Comparison of ENCODE assay signal across 12 mouse cellular contexts in the genomic region with DNA sequence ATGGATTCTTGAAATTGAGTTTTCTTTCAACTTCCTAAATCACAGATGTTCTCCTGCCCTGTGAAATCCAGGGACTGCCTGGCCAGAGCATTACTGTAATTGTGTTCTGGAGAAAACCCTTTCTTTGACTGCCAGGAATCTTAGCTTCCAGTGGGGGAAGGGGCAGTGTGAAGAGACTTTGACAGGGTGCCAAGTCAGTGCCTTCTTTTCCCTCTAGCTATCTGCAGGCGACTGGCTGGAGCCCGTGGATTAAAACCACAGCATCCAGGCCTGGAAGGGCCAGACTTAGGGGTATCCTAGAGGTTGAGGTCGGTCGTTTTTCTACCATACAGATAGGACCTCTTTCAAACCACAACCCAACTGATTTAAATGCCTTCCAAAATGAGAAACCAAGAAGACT. TPM values are rescaled to one million over a fixed set of nuclear protein-coding genes. Genes with fewer than 3 reads are reported as not detected.
DNase-seq lines count a peak whose midpoint lies in the region; ATAC-seq lines count a peak whose summit lies in the region.
"Had no signal": no experiment of that assay in that cellular context is flagged by ENCODE, and none has a peak within 500 bp of the region (broad histone marks: within the 10 kb centered on the region; RNA-seq: fewer than 3 reads in every experiment).

No protein-coding gene starts in this region.

- peaks cover 6 to 7% of the 10 kb centered on the region in 2 experiments; a peak in 3 of 4 replicates for H3K4me1 ChIP-seq in heart, embryonic 14.5 days (ENCODE audit: control insufficient read depth in 2 of 2, insufficient read depth in 2 of 2, low read length in 2 of 2)
- H3K4me1 ChIP-seq in midbrain, embryonic 14.5 days (ENCODE audit: control insufficient read depth, insufficient read depth, low read length), result no peaks in the 10 kb centered on the region
- H3K4me1 ChIP-seq in midbrain, embryonic 16.5 days (ENCODE audit: control insufficient read depth, insufficient read depth, low read length), result no peaks in the 10 kb centered on the region
- H3K4me1 ChIP-seq in hindbrain, embryonic 14.5 days (replicated peaks; ENCODE audit: control insufficient read depth, insufficient read depth, low read length), result no peaks in the 10 kb centered on the region
- H3K4me1 ChIP-seq: hindbrain, embryonic 12.5 days had no signal

- no peaks in the 10 kb centered on the region for H3K36me3 ChIP-seq in heart, embryonic 14.5 days (ENCODE audit: control insufficient read depth, insufficient read depth, low read length)
- H3K36me3 ChIP-seq in midbrain, embryonic 14.5 days (ENCODE audit: control insufficient read depth, insufficient read depth, low read length), result no peaks in the 10 kb centered on the region
- H3K36me3 ChIP-seq in midbrain, embryonic 16.5 days (ENCODE audit: control insufficient read depth, insufficient read depth, low read length), result no peaks in the 10 kb centered on the region
- H3K36me3 ChIP-seq in hindbrain, embryonic 14.5 days (replicated peaks; ENCODE audit: control insufficient read depth, insufficient read depth), result 0 out of 2 replicates have a peak, but pooled peaks cover 3% of the 10 kb centered on the region
- H3K36me3 ChIP-seq: hindbrain, embryonic 12.5 days had no signal

- 0 out of 2 replicates have a peak, but pooled peaks have one; percentile 47 for ATAC-seq in heart, embryonic 14.5 days (ENCODE audit: insufficient number of reproducible peaks, insufficient read depth, low FRiP score, low read depth)
- ATAC-seq in midbrain, embryonic 14.5 days (ENCODE audit: low FRiP score, low TSS enrichment), result no peak
- no peak for ATAC-seq in midbrain, embryonic 16.5 days
- ATAC-seq in hindbrain, embryonic 14.5 days (ENCODE audit: low FRiP score), result no peak

- H3K9me3 ChIP-seq in heart, embryonic 14.5 days (ENCODE audit: control insufficient read depth, low read length), result no peaks in the 10 kb centered on the region
- H3K9me3 ChIP-seq in midbrain, embryonic 14.5 days (ENCODE audit: control insufficient read depth, low read length), result no peaks in the 10 kb centered on the region
- no peaks in the 10 kb centered on the region for H3K9me3 ChIP-seq in midbrain, embryonic 16.5 days (replicated peaks; ENCODE audit: control insufficient read depth, low read length, poor library complexity, severe bottlenecking)
- H3K9me3 ChIP-seq in hindbrain, embryonic 14.5 days (ENCODE audit: control insufficient read depth, low read length), result no peaks in the 10 kb centered on the region
- H3K9me3 ChIP-seq: hindbrain, embryonic 12.5 days; lung, embryonic 15.5 days had no signal

- DNase-seq in adrenal gland, postnatal 14 days, result peak; percentile 49
- DNase-seq in adrenal gland, adult (ENCODE audit: inconsistent age in 2 of 2, low spot score in 1 of 2), result no peak
- DNase-seq in heart, adult 18-20 months, result no peak
- DNase-seq in midbrain, embryonic 14.5 days, result peak; percentile 32
- peak; percentile 36 for DNase-seq in heart, postnatal 4 days
- DNase-seq in hindbrain, embryonic 14.5 days (ENCODE audit: low spot score), result no peak
- DNase-seq: cerebellum, adult 9-10 months; thymus, adult 2 months had no signal

- WGBS in heart, embryonic 14.5 days, result 8% methylated on average over 4 of the region's 4 CpGs
- 66% methylated on average over 4 of the region's 4 CpGs for WGBS in midbrain, embryonic 14.5 days
- 43% methylated on average over 4 of the region's 4 CpGs for WGBS in midbrain, embryonic 16.5 days
- 56% methylated on average over 4 of the region's 4 CpGs for WGBS in hindbrain, embryonic 14.5 days

- no peaks in the 10 kb centered on the region for H3K27me3 ChIP-seq in heart, embryonic 14.5 days (ENCODE audit: control insufficient read depth, insufficient read depth, low read length)
- H3K27me3 ChIP-seq in midbrain, embryonic 14.5 days (ENCODE audit: control insufficient read depth, insufficient read depth, low read length), result no peaks in the 10 kb centered on the region
- H3K27me3 ChIP-seq in midbrain, embryonic 16.5 days (ENCODE audit: control insufficient read depth, insufficient read depth, low read depth, low read length), result no peaks in the 10 kb centered on the region
- no peaks in the 10 kb centered on the region for H3K27me3 ChIP-seq in hindbrain, embryonic 14.5 days (ENCODE audit: control insufficient read depth, insufficient read depth, low read length)
- H3K27me3 ChIP-seq: hindbrain, embryonic 12.5 days; lung, embryonic 15.5 days had no signal

- peak overlapping the region; percentile 37 to 59; a peak in 3 of 4 replicates for H3K27ac ChIP-seq in heart, embryonic 14.5 days (replicated peaks in 1 of 2; ENCODE audit: control insufficient read depth in 1 of 2, insufficient read depth in 1 of 2, low read depth in 2 of 2, low read length in 2 of 2)
- no peak overlapping the region for H3K27ac ChIP-seq in midbrain, embryonic 14.5 days (replicated peaks; ENCODE audit: low read depth, low read length)
- H3K27ac ChIP-seq in midbrain, embryonic 16.5 days (ENCODE audit: low read length), result no peak overlapping the region
- H3K27ac ChIP-seq in hindbrain, embryonic 14.5 days, result no peak overlapping the region
- H3K27ac ChIP-seq: hindbrain, embryonic 12.5 days; lung, embryonic 15.5 days had no signal

- H3K4me2 ChIP-seq in heart, embryonic 14.5 days (ENCODE audit: low read length), result no peak overlapping the region
- no peak overlapping the region for H3K4me2 ChIP-seq in midbrain, embryonic 14.5 days (ENCODE audit: low read length)
- no peak overlapping the region for H3K4me2 ChIP-seq in midbrain, embryonic 16.5 days (ENCODE audit: low read length)
- no peak overlapping the region for H3K4me2 ChIP-seq in hindbrain, embryonic 14.5 days (replicated peaks)
- H3K4me2 ChIP-seq: hindbrain, embryonic 12.5 days; lung, embryonic 15.5 days had no signal

- no peak overlapping the region for H3K9ac ChIP-seq in heart, embryonic 14.5 days (ENCODE audit: low read length)
- no peak overlapping the region for H3K9ac ChIP-seq in midbrain, embryonic 14.5 days (replicated peaks; ENCODE audit: low read length)
- no peak overlapping the region for H3K9ac ChIP-seq in midbrain, embryonic 16.5 days (ENCODE audit: low read depth, low read length)
- no peak overlapping the region for H3K9ac ChIP-seq in hindbrain, embryonic 14.5 days
- H3K9ac ChIP-seq: hindbrain, embryonic 12.5 days; lung, embryonic 15.5 days had no signal

- no peak overlapping the region for H3K4me3 ChIP-seq in heart, embryonic 14.5 days (ENCODE audit: control insufficient read depth in 1 of 2, insufficient read depth in 1 of 2, low read depth in 1 of 2, low read length in 2 of 2)
- no peak overlapping the region for H3K4me3 ChIP-seq in midbrain, embryonic 14.5 days (replicated peaks; ENCODE audit: low read depth, low read length)
- H3K4me3 ChIP-seq in midbrain, embryonic 16.5 days (ENCODE audit: low read depth, low read length), result no peak overlapping the region
- no peak overlapping the region for H3K4me3 ChIP-seq in hindbrain, embryonic 14.5 days (replicated peaks; ENCODE audit: low read length)
- H3K4me3 ChIP-seq: hindbrain, embryonic 12.5 days; lung, embryonic 15.5 days had no signal

RNA-seq across cellular contexts. Expression of gene Bmpr2, which starts 37.5 kb away (rescaled TPM):
- total RNA-seq in adrenal gland, postnatal 14 days (2021), result 62.0 and 64.6 TPM in 2 replicates
- polyA plus RNA-seq in heart, embryonic 14.5 days (2014; fragmentation: Nextera tagmentation; extraction: Ambion mirVana), result 12.0 and 13.1 TPM in 2 replicates
- 10 to 100 TPM; 39.7 to 44.5 TPM for total RNA-seq in heart, adult 18-20 months (2021)
- polyA plus RNA-seq in midbrain, embryonic 14.5 days (2014; fragmentation: Nextera tagmentation; extraction: Ambion mirVana), result 19.0 TPM in 2 replicates
- polyA plus RNA-seq in midbrain, embryonic 16.5 days (2015; fragmentation: Nextera tagmentation; extraction: Ambion mirVana), result 9.4 and 11.1 TPM in 2 replicates
- total RNA-seq in heart, postnatal 4 days (2021), result 10 to 100 TPM; 53.1 TPM
- polyA plus RNA-seq in hindbrain, embryonic 14.5 days (2014; fragmentation: Nextera tagmentation; extraction: Ambion mirVana), result 18.4 and 18.9 TPM in 2 replicates

RNA-seq across cellular contexts. Expression of gene Nop58, which starts 40.9 kb away (rescaled TPM):
- total RNA-seq in adrenal gland, postnatal 14 days (2021), result 136 and 137 TPM in 2 replicates
- polyA plus RNA-seq in heart, embryonic 14.5 days (2014; fragmentation: Nextera tagmentation; extraction: Ambion mirVana), result 110 and 120 TPM in 2 replicates
- total RNA-seq in heart, adult 18-20 months (2021), result 10 to 100 TPM; 30.1 to 33.1 TPM
- 135 and 140 TPM in 2 replicates for polyA plus RNA-seq in midbrain, embryonic 14.5 days (2014; fragmentation: Nextera tagmentation; extraction: Ambion mirVana)
- 139 and 149 TPM in 2 replicates for polyA plus RNA-seq in midbrain, embryonic 16.5 days (2015; fragmentation: Nextera tagmentation; extraction: Ambion mirVana)
- total RNA-seq in heart, postnatal 4 days (2021), result 10 to 100 TPM; 90.9 to 95.8 TPM
- polyA plus RNA-seq in hindbrain, embryonic 14.5 days (2014; fragmentation: Nextera tagmentation; extraction: Ambion mirVana), result 127 and 138 TPM in 2 replicates

RNA-seq across cellular contexts. Expression of gene Sumo1, which starts 55.0 kb away (rescaled TPM):
- 119 and 131 TPM in 2 replicates for total RNA-seq in adrenal gland, postnatal 14 days (2021)
- polyA plus RNA-seq in heart, embryonic 14.5 days (2014; fragmentation: Nextera tagmentation; extraction: Ambion mirVana), result 224 and 246 TPM in 2 replicates
- total RNA-seq in heart, adult 18-20 months (2021), result 10 to 100 TPM; 57.6 to 67.6 TPM
- 387 and 419 TPM in 2 replicates for polyA plus RNA-seq in midbrain, embryonic 14.5 days (2014; fragmentation: Nextera tagmentation; extraction: Ambion mirVana)
- polyA plus RNA-seq in midbrain, embryonic 16.5 days (2015; fragmentation: Nextera tagmentation; extraction: Ambion mirVana), result 332 and 347 TPM in 2 replicates
- 10 to 100 TPM; 68.4 to 71.9 TPM for total RNA-seq in heart, postnatal 4 days (2021)
- 340 and 359 TPM in 2 replicates for polyA plus RNA-seq in hindbrain, embryonic 14.5 days (2014; fragmentation: Nextera tagmentation; extraction: Ambion mirVana)

Comparison
In these comparisons a context has a peak if more than half of its experiments do, and no peak if none do; other contexts are left out.
1. DNase-seq: peak in adrenal gland, postnatal 14 days (single experiment), midbrain, embryonic 14.5 days (single experiment) and heart, postnatal 4 days (single experiment); none in adrenal gland, adult (0 of 2), heart, adult 18-20 months (0 of 2) and hindbrain, embryonic 14.5 days (single experiment).
2. H3K27ac ChIP-seq: peak in heart, embryonic 14.5 days (2 of 2); none in midbrain, embryonic 14.5 days (single experiment), midbrain, embryonic 16.5 days (single experiment) and hindbrain, embryonic 14.5 days (single experiment).